Mouse (Mus musculus) kidney, adult 2 months (tissue): ENCODE data around the gene Emb.

Source experiments
- CTCF ChIP-seq: fragments of 200-500 bp; conservative IDR thresholded peaks from 2 replicates; pipeline ENCODE4 v1.5.1; 2011; ENCODE audit warnings: low read depth, mild to moderate bottlenecking, control low read depth, low read length, moderate library complexity, mixed read lengths; ENCODE audit not compliant: insufficient read depth, insufficient read length
- POLR2A ChIP-seq: fragments of 200-500 bp; IDR thresholded peaks from one replicate; pipeline ENCODE4 v1.6.1; 2011; ENCODE audit warnings: low read depth, low read length, control low read depth

- no peak for TF ChIP-seq CTCF
- TF ChIP-seq POLR2A, result no peak
Observed at GRCm38 (mm10) chr13:117219871-117220500, 11.7 kb downstream of the Emb start.
